Mouse (Mus musculus): ENCODE data around the gene March8. TPM values are rescaled to one million over a fixed set of nuclear protein-coding genes. Genes with fewer than 3 reads are reported as not detected.

March8 gene
- polyA plus RNA-seq, 1 experiment, result 36.7 TPM

- Histone ChIP-seq H3K4me1 (ENCODE audit: control insufficient read depth, insufficient read depth, insufficient read length) (no peaks in the 10 kb centered on the region), H3K36me3 (ENCODE audit: control insufficient read depth, insufficient read depth, low read length) (no peaks in the 10 kb centered on the region), H3K4me3 (ENCODE audit: extremely low read depth, insufficient read depth, insufficient read length) (no peak overlapping the region), H3K27me3 (ENCODE audit: control insufficient read depth, insufficient read depth, low read length) (no peaks in the 10 kb centered on the region), H3K27ac (ENCODE audit: insufficient read depth, low read length) (no peak overlapping the region)
- DNase-seq (ENCODE audit: low read depth in 1 of 2, low spot score in 2 of 2), result no peak
- TF ChIP-seq CTCF (IDR thresholded peaks at IDR 0.05; ENCODE audit: extremely low read depth, insufficient read depth, insufficient read length, insufficient replicate concordance) (no peak), POLR2A (IDR thresholded peaks at IDR 0.05; ENCODE audit: low read depth, low read length) (no peak)
- WGBS, result 95% methylated on average over 12 of the region's 12 CpGs
These were observed 77.4 kb downstream of the March8 start for GRCm38 (mm10) chr6:116415126-116415676.

GRCm38 (mm10) chr6:116416000-116416552 lies 78.3 kb downstream of the March8 start:
- Histone ChIP-seq H3K4me3 (ENCODE audit: extremely low read depth, insufficient read depth, insufficient read length) (no peak overlapping the region), H3K27ac (ENCODE audit: insufficient read depth, low read length) (no peak overlapping the region), H3K27me3 (ENCODE audit: control insufficient read depth, insufficient read depth, low read length) (no peaks in the 10 kb centered on the region), H3K36me3 (ENCODE audit: control insufficient read depth, insufficient read depth, low read length) (no peaks in the 10 kb centered on the region), H3K4me1 (ENCODE audit: control insufficient read depth, insufficient read depth, insufficient read length) (no peaks in the 10 kb centered on the region)
- TF ChIP-seq CTCF (IDR thresholded peaks at IDR 0.05; ENCODE audit: extremely low read depth, insufficient read depth, insufficient read length, insufficient replicate concordance) (no peak), POLR2A (IDR thresholded peaks at IDR 0.05; ENCODE audit: low read depth, low read length) (no peak)
- no peak for DNase-seq (ENCODE audit: low read depth in 1 of 2, low spot score in 2 of 2)
- WGBS, result 85% methylated on average over 6 of the region's 6 CpGs

GRCm38 (mm10) chr6:116417518-116418315 lies 79.9 kb downstream of the March8 start:
- Histone ChIP-seq H3K4me3 (ENCODE audit: extremely low read depth, insufficient read depth, insufficient read length) (no peak overlapping the region), H3K4me1 (ENCODE audit: control insufficient read depth, insufficient read depth, insufficient read length) (no peaks in the 10 kb centered on the region), H3K27me3 (ENCODE audit: control insufficient read depth, insufficient read depth, low read length) (no peaks in the 10 kb centered on the region), H3K36me3 (ENCODE audit: control insufficient read depth, insufficient read depth, low read length) (no peaks in the 10 kb centered on the region), H3K27ac (ENCODE audit: insufficient read depth, low read length) (no peak overlapping the region)
- WGBS, result 55% methylated on average over 6 of the region's 6 CpGs
- no peak for DNase-seq (ENCODE audit: low read depth in 1 of 2, low spot score in 2 of 2)
- TF ChIP-seq POLR2A (IDR thresholded peaks at IDR 0.05; ENCODE audit: low read depth, low read length) (no peak), CTCF (IDR thresholded peaks at IDR 0.05; ENCODE audit: extremely low read depth, insufficient read depth, insufficient read length, insufficient replicate concordance) (no peak)

- H3K4me1 ChIP-seq (ENCODE audit: control insufficient read depth, insufficient read depth, insufficient read length), result no peaks in the 10 kb centered on the region
- H3K27ac ChIP-seq (ENCODE audit: insufficient read depth, low read length), result no peak overlapping the region
- WGBS, result 94% methylated on average over 1 of the region's 1 CpGs
- no peaks in the 10 kb centered on the region for H3K36me3 ChIP-seq (ENCODE audit: control insufficient read depth, insufficient read depth, low read length)
- H3K27me3 ChIP-seq (ENCODE audit: control insufficient read depth, insufficient read depth, low read length), result no peaks in the 10 kb centered on the region
- no peak for TF ChIP-seq CTCF (IDR thresholded peaks at IDR 0.05; ENCODE audit: extremely low read depth, insufficient read depth, insufficient read length, insufficient replicate concordance)
- no peak for TF ChIP-seq POLR2A (IDR thresholded peaks at IDR 0.05; ENCODE audit: low read depth, low read length)
- DNase-seq (ENCODE audit: low read depth in 1 of 2, low spot score in 2 of 2), result no peak
- H3K4me3 ChIP-seq (ENCODE audit: extremely low read depth, insufficient read depth, insufficient read length), result no peak overlapping the region
These were observed 80.7 kb downstream of the March8 start for GRCm38 (mm10) chr6:116418487-116418886.

GRCm38 (mm10) chr6:116419699-116420098 lies 81.9 kb downstream of the March8 start:
- no peak for DNase-seq (ENCODE audit: low read depth in 1 of 2, low spot score in 2 of 2)
- Histone ChIP-seq H3K4me1 (ENCODE audit: control insufficient read depth, insufficient read depth, insufficient read length) (no peaks in the 10 kb centered on the region), H3K27me3 (ENCODE audit: control insufficient read depth, insufficient read depth, low read length) (no peaks in the 10 kb centered on the region), H3K27ac (ENCODE audit: insufficient read depth, low read length) (no peak overlapping the region), H3K36me3 (ENCODE audit: control insufficient read depth, insufficient read depth, low read length) (no peaks in the 10 kb centered on the region), H3K4me3 (ENCODE audit: extremely low read depth, insufficient read depth, insufficient read length) (no peak overlapping the region)
- TF ChIP-seq POLR2A (IDR thresholded peaks at IDR 0.05; ENCODE audit: low read depth, low read length) (no peak), CTCF (IDR thresholded peaks at IDR 0.05; ENCODE audit: extremely low read depth, insufficient read depth, insufficient read length, insufficient replicate concordance) (no peak)
- 76% methylated on average over 6 of the region's 6 CpGs for WGBS

DNA sequence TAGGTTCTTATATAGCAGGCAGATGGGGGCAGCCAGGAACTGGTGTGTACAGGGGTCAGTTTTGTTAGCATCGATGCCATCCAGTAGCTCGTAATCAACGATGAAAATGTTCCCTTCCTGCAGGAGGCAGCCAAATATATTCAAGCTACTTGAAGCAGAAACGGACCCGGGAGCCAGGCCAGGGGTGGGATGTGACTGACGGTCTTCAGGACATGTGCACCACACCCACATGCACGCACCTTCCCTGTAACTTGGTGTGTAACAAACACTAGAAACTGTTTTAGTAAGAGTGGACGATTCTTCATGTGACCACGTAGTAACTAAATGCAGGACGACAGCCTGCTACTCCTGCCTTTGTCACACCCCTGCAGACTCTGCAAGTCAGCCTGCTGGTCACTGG lies 82.4 kb downstream of the March8 start:
- no peaks in the 10 kb centered on the region for H3K36me3 ChIP-seq (ENCODE audit: control insufficient read depth, insufficient read depth, low read length)

DNA sequence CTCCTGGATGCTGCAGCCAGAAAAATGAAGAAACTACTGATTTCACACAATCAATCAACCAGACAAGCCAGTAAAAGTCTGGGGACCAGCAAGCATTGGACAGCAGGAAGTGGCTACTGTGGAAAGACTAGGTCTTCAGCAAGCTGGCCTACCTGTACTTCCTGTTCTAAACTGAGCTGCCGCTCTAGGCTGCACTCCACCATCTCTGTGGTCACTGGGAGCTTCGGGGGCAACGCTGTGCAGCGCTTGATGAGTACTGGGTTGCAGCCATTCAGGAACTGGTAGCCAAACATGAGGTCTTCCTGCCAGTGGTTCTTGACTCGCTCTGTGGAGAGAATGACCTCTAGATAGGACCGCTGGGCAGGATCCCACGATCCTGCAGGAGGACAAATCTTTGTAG lies 85.2 kb downstream of the March8 start:
- no peak for TF ChIP-seq POLR2A (IDR thresholded peaks at IDR 0.05; ENCODE audit: low read depth, low read length)
- no peak for TF ChIP-seq CTCF (IDR thresholded peaks at IDR 0.05; ENCODE audit: extremely low read depth, insufficient read depth, insufficient read length, insufficient replicate concordance)
- no peaks in the 10 kb centered on the region for H3K36me3 ChIP-seq (ENCODE audit: control insufficient read depth, insufficient read depth, low read length)
- no peak overlapping the region for H3K27ac ChIP-seq (ENCODE audit: insufficient read depth, low read length)
- no peaks in the 10 kb centered on the region for H3K27me3 ChIP-seq (ENCODE audit: control insufficient read depth, insufficient read depth, low read length)
- DNase-seq (ENCODE audit: low read depth in 1 of 2, low spot score in 2 of 2), result no peak
- no peak overlapping the region for H3K4me3 ChIP-seq (ENCODE audit: extremely low read depth, insufficient read depth, insufficient read length)
- no peaks in the 10 kb centered on the region for H3K4me1 ChIP-seq (ENCODE audit: control insufficient read depth, insufficient read depth, insufficient read length)
- 53% methylated on average over 7 of the region's 7 CpGs for WGBS

More for the DNA sequence above, 82.4 kb downstream of the March8 start:
- WGBS, result 90% methylated on average over 10 of the region's 10 CpGs
- no peak overlapping the region for H3K27ac ChIP-seq (ENCODE audit: insufficient read depth, low read length)
- no peaks in the 10 kb centered on the region for H3K4me1 ChIP-seq (ENCODE audit: control insufficient read depth, insufficient read depth, insufficient read length)
- TF ChIP-seq CTCF (IDR thresholded peaks at IDR 0.05; ENCODE audit: extremely low read depth, insufficient read depth, insufficient read length, insufficient replicate concordance), result no peak
- TF ChIP-seq POLR2A (IDR thresholded peaks at IDR 0.05; ENCODE audit: low read depth, low read length), result no peak
- H3K27me3 ChIP-seq (ENCODE audit: control insufficient read depth, insufficient read depth, low read length), result no peaks in the 10 kb centered on the region
- no peak overlapping the region for H3K4me3 ChIP-seq (ENCODE audit: extremely low read depth, insufficient read depth, insufficient read length)
- DNase-seq (ENCODE audit: low read depth in 1 of 2, low spot score in 2 of 2), result no peak

All from spleen, adult 2 months (tissue).